Mouse (Mus musculus): ENCODE data around the gene Ptpn18.

GRCm38 (mm10) chr1:34516595-34516994, 57.0 kb downstream of the Ptpn18 start:
- TF ChIP-seq ZC3H11A (IDR thresholded peaks at IDR 0.05; ENCODE audit: borderline replicate concordance, low read depth, low read length) (no peak), HCFC1 (IDR thresholded peaks at IDR 0.05; ENCODE audit: borderline replicate concordance, insufficient read depth, low read length) (no peak), ZNF384 (IDR thresholded peaks at IDR 0.05; ENCODE audit: low read depth, low read length) (no peak), CHD2 (IDR thresholded peaks at IDR 0.05; ENCODE audit: low read depth, low read length) (no peak)

Data from ES-E14 (cell line).